Mouse (Mus musculus): ENCODE measurements around the gene Olfr1337.
"Not testable (repeated sequence)": the region's sequence is repeated elsewhere in the genome, so short reads cannot be mapped to it uniquely, and the experiment has no call there.

Gene Olfr1337

DNA sequence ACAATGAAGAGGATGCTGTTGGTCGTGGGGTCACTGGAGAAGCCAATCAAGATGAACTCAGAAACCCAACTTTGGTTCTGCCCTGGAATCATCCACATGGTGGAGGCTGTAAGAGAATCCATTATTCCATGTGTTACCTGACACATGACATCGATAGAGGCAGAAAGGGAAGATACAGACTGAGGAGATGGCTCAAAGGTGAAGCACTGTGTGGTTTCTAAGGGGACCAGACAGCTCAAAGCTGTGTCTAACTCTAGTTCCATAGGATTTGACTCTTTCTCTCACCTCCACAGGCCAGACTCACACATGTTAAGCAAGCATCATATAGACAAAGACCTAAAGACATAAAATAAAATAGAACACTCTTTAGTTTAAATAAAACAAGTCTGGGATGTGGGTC, at the start of gene Olfr1337:
TSS of gene Olfr1337 (minus strand) at position 101 of the 400 bp plus-strand sequence.
- DNase-seq (ENCODE audit: inconsistent ontology term), result no peak

DNA sequence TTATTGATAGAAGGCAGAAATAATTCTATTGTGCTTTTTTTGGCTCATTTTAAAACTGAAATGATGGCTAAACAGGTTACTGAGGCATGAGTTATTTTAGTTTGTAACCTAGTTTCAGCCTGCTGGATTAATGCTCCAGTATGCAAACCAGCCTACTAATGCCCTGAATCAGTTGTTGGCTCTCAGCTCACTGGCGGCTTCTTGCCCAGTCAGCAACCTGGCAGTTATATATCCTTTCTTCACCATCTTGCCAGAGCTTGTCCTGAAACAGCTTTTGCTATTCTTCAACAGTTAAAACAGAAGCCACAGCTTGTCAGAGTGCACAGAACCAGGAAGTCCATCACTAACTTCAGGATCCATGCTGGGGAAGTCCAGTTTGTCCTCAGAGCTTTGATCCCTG, 36.5 kb upstream of the Olfr1337 start:
- DNase-seq (ENCODE audit: inconsistent ontology term), result peak; percentile 18

DNA sequence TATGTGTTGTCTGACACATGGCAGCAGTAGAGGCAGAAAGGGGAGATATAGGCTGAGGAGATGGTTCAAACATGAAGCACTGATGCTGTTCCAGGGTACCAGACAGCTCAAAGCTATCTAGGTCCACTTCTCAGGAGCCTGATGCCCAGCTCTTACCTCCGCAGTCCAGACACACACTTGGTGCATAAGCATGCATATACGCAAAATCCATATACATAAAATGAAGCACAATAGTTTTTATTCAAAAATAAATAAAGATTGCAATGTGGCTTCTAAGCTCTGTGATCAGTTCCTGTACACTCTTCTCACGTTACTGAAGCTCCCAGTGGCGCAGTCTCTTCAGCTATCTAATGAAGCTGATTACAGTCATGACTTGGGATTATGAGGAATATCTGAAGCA, 27.5 kb upstream of the Olfr1337 start, which contains the start of gene Olfr1335:
TSS of gene Olfr1335 (minus strand) at position 101 of the 400 bp plus-strand sequence.
- no peak for DNase-seq (ENCODE audit: inconsistent ontology term)

DNA sequence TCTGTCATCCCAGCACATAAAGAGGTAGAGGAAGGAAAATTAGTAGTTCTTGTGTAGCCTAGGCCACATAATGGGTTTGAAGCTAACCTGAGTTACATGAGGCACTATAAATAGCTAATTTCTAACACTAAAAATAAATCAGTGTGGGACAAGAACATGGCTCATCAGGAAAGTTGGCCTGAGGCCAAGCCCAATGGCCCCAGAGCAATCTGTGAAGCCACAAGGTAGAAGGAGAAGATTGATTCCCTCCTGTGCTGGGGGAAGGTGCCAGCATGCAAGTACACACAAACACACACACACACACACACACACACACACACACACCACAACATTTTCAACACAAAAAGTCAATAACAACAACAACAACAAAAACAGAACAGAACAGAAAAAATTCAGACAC, 10.4 kb upstream of the Olfr1337 start:
- not testable (repeated sequence) for DNase-seq (ENCODE audit: inconsistent ontology term)

DNA sequence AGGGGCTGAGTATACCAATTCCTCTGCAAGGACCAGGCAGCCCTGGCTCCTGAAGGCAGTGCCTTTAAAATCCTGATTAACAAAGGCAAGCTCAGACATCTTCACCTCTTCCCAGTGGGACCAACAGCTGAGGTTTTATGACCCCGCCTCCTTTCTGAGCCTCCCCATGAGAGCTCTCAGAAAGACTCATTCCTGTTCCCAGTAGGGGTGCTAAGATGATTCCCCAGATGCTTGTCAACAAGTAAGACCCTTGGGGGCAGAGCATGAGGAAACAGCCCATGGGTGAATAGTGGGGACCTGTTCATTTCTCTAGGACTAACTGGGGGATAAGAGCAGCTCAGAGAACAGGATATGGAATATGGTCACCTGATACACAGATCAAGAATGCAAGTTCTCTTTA, 23.7 kb downstream of the Olfr1337 start, which contains the start of gene Olfr1338:
TSS of gene Olfr1338 (minus strand) at position 101 of the 400 bp plus-strand sequence.
- no peak for DNase-seq (ENCODE audit: inconsistent ontology term)

DNA sequence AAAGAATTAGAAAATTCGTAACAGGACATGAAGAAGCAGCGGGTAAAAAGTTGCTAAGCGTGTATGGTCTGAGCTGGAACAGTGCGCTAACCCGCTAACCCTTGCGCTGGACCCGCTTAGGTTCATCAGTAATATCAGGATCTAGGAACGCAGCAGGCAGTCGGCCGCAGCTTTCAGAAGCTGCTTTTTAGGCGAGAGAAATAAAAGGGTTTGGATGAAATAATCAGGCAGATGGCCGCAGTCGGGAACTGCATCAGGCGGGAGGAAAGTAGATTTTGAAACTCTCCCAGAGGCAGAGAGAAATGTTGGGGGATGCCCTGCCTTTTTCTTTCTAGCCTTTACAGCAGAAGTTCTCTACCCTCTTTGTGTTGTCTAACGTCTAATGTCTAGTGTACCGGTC, 40.5 kb downstream of the Olfr1337 start:
- DNase-seq (ENCODE audit: inconsistent ontology term), result no peak

DNA sequence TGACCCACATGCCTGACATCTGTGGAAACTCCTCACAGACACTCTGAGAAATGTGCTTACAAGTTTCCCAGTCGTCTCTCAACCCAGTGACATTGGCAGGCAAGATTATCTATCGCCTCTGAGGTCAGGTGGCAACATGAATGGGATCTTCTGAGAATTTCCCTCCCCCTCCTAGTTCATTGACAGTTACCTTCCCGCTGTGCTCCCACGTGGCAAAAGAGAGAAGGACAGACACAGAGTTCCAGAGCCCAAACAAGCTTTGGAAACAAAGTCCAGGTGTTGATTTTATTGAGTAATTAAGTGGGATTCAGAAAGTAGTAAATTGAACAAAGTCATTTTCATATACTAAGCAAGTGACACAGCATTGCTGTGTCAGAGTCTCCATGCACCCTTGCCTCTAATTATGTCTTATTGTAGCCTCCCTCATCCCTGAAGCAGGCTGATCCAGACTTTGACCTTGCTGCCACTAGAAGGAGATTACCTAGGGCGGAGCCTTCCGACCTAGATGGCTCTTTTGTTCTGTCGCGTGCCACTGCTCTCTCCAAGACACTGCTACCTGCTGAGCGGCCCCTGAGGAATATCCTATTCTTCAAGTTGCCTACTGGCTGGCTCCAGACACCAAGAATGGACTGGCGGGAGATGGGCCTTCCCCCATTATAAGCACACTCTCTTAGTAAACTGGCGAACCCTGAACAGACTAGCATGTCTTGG, 41.2 kb downstream of the Olfr1337 start:
- DNase-seq (ENCODE audit: inconsistent ontology term), result no peak

DNA sequence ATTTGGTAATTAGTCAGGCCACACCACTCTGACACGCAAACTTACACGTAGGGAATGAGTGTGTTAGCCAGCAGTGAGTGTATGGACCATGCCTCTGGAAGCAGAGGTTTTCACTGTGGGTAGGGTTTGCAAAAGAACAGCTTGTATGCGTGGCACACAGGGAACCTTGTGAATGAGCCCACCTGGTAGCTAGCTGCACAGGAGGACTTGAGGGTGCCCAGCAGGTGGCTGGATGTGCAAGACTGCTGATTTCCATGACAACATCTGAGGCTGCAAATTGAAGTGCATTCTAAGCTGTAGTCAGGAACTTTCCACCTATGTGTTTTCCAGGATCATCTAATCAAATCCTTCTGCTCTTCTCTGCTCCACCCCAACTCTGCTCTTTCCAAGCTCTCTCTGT, 42.8 kb downstream of the Olfr1337 start:
- DNase-seq (ENCODE audit: inconsistent ontology term), result no peak

DNA sequence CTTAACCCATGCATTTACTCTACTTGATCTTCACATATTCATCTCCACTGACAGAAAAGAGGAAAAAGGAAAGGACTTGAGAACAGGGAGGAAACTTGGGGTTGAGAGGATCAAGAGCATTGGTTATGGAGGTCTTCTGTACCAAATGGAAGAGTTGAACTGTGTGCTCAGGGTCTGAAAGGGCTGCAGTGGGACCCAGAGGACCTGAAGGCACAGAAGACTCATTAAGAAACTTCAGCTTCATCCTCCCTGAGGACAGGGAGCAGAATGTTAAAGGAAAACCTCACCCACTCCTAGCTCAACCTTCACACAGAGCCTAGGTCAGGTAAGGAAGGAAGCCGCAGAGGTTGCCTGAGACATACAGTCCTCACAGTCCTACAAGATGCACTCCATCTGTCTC, 50.5 kb downstream of the Olfr1337 start, which contains the start of gene Olfr1339:
TSS of gene Olfr1339 (plus strand) at position 301 of the 400 bp plus-strand sequence.
- no peak for DNase-seq (ENCODE audit: inconsistent ontology term)
